Mouse (Mus musculus): ENCODE data around the gene Pde4d.

The Pde4d gene

GRCm38 (mm10) chr13:109915501-109915900 lies 1465.8 kb downstream of the Pde4d start:
- DNase-seq (ENCODE audit: low read depth, low spot score) = no peak

DNA sequence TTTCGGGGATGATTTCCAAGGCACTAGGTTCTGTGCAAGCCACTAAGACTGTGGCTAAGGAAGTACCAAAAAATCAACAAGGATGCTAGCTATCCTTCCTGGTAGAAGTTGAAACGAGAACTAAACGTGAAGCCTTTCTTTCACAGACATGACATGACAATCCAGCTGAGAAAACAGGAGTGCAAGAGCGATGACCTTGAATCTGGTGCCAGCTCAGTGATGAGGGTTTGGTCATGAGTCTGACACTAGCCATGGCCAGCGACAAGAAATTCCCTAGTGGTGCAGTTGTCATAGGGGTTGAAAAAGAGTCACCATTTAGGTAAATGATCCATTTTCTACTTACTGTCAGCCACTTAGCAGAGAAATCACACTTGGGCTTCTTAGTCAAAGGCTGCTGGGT lies 1466.2 kb downstream of the Pde4d start:
- DNase-seq (ENCODE audit: low read depth, low spot score) = no peak

DNA sequence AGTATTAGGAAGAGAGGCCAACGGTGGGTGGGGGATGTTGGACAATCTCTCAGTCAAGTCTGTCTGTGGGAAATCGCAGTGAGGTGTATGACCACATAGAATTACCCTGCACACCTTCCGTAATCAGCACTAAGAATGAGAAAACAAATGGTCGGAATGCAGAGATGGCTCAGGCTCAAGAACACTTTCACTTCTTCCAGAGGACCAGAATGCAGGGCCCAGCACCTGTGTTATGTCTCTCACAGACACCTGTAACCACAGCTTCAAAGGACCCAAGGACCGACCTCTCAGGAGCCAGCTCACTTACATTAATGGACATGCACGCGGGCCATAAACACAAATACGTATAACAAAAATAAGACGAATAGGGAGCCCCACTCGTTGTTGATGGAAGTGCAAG lies 1467.8 kb downstream of the Pde4d start:
- DNase-seq (ENCODE audit: low read depth, low spot score) = no peak

DNA sequence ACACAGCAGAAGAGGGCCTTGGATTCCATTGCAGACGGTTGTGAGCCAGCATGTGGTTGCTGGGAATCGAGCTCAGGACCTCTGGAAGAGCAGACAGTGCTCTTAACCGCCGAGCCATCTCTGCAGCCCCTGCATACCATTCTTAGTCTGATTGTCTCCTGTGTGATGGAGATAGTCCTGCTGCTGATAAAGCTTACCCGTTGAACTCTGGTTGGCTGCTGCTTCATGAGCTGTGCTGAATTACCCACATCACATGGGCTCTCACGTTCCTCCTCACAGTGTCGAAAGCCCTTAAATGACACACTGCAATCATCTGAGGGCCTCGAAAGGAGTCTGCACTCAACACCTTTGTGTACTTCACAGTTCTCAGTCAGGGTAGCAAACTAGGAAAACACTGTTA lies 1468.9 kb downstream of the Pde4d start:
- DNase-seq (ENCODE audit: low read depth, low spot score) = no peak

DNA sequence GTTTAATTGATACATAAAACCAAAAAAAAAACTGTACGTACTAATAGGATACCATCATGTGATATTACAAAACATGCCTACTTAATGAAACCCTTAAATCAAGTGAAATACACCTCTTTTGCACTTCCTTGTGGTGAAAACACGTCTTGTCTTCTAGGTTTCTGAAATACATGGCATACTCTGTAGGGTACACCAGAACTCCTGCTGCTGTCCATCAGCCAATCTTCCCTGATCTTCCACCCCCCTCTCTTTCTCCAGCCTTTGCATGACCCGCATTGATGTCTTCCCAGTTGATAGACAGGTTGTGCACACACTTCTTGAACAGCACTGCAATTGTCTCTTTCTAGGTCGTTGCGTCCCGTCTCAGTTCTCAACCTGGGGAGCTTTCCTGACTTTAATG lies 1470.5 kb downstream of the Pde4d start:
- no peak for DNase-seq (ENCODE audit: low read depth, low spot score)

- DNase-seq (ENCODE audit: low read depth, low spot score) = no peak
Measured at GRCm38 (mm10) chr13:109921336-109922038, 1471.7 kb downstream of the Pde4d start.

- DNase-seq (ENCODE audit: low read depth, low spot score) = peak; percentile 85
Measured at GRCm38 (mm10) chr13:109922228-109922627, 1472.5 kb downstream of the Pde4d start.

GRCm38 (mm10) chr13:109922782-109923181 lies 1473.0 kb downstream of the Pde4d start:
- DNase-seq (ENCODE audit: low read depth, low spot score) = no peak

DNA sequence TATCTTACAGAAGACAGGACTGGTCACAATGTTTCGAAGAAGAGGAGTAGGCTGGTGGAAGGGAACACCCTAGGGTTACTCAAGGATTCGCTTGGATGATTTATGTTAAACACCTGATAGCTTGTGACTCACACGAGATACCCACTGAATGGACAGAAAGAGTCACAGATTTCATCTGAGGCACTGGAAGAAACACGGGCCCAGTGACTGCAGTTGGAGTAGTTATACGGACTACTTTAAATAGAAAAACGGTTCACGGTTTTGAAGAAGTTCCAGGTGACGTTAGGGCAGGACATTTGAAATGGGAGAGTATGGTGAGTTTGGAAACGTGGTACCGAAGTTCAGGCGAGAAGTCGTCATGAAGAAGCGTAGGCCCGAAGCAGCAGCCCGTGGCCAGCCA lies 1475.0 kb downstream of the Pde4d start:
- DNase-seq (ENCODE audit: low read depth, low spot score) = no peak

GRCm38 (mm10) chr13:109926277-109926920 lies 1476.7 kb downstream of the Pde4d start:
- peak; percentile 74 for DNase-seq (ENCODE audit: low read depth, low spot score)

DNA sequence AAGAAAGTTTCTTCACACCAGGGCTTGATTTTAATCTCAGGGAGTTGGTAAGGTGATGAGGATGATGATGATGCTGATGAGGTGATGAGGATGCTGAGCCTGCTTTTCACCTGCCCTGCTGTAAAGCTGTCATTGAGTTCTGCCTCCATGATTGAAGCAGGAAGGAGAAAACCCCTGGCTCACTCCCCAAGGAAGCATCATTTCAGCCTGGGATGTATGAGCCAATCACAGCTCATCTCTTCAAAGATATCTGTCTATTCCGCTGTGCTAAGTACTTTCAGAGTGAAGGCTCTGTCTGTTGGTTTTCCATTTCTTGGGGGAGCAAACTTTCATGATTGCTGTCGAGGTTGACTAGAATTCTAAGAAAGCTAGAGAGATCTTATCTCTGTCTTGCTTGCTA lies 1478.0 kb downstream of the Pde4d start:
- DNase-seq (ENCODE audit: low read depth, low spot score) = no peak

- DNase-seq (ENCODE audit: low read depth, low spot score) = no peak
Measured at GRCm38 (mm10) chr13:109932688-109933087, 1482.9 kb downstream of the Pde4d start.

DNA sequence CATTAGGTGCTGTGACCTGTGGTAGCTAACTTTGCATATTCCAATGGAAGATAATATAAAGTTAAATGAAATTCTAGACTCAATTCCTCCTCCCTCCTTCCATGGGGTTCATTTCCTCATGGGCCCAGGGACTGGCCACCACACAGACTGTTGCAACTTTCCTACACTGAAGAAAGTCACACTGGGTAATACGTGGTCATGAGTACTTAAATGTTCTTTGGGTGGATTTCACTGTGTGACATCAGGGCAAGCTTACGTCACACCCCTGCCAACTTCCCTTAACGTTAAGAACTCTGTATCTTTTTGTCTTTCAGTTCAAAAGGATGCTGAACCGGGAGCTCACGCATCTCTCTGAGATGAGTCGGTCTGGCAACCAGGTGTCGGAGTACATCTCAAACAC lies 1483.8 kb downstream of the Pde4d start:
- DNase-seq (ENCODE audit: low read depth, low spot score) = no peak

DNA sequence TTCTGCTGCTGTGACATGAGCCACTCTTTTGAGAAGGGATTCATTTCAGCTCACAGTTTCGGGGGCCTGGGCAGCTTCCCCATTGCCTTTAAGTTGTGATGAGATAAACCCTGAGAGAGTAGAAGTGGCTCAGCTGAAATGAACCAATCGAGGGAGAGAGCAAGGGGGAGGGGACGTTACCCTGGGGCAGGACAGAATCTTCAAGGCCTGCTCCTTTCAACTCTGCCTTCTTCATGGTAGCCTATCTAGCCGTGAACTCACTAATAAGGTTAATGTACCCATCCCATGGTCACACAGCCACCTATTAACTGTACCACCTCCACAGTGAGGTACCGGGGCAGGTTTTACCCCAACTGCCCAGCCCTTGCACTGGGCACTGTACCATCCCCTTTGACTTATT lies 1487.1 kb downstream of the Pde4d start:
- no peak for DNase-seq (ENCODE audit: low read depth, low spot score)

DNA sequence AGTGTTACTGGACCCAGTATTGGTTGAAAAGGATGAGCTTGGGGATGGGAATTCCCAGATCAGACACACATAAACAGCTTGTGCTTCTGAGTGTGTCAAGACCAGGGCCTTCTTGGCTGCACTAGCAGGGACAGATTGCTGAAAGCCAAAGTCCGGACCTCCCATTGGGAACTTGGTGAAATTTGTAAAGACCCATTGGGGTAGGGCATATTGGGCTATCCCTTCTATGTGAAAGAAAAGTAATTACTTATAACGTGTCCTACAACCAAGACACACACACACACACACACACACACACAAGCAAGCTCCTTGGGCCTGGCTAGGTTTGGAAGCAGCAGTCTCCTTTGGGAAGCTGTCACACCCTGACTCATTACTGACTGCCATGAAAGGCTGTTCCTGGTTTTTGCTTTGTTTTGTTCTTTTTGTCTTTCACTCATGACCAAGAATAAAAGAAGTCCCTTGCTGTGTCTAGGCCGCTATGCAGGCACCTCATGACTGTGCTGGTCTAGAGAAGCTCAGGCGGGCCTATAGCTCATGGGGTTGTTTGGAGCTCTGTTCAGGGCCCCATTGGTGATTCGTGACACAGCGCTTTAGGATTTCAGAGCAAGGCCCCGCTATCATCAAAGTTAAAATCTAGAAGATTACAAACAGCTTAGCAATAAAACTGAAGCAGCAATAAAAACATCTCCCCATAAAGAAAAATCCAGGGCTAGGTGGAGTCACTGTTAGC lies 1495.2 kb downstream of the Pde4d start:
- no peak for DNase-seq (ENCODE audit: low read depth, low spot score)

GRCm38 (mm10) chr13:109951466-109951865 lies 1501.7 kb downstream of the Pde4d start:
- no peak for DNase-seq (ENCODE audit: low read depth, low spot score)

DNA sequence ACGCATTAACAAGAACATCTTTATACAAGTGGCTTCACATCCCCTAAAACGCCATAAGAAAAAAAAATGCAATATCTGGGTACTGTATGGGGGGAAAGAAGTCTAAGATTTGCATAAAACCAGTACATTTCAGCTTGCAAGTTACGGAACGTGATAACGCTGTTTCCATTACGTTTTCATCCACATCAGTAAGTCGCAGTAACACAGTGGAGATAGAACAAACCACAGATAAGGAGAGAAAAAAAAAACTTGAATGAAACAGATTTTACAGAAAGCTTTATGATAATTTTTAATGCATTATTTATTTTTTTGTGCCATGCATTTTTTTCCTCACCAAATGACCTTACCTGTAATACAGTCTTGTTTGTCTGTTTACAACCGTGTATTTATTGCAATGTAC lies 1504.4 kb downstream of the Pde4d start:
- DNase-seq (ENCODE audit: low read depth, low spot score) = no peak

DNA sequence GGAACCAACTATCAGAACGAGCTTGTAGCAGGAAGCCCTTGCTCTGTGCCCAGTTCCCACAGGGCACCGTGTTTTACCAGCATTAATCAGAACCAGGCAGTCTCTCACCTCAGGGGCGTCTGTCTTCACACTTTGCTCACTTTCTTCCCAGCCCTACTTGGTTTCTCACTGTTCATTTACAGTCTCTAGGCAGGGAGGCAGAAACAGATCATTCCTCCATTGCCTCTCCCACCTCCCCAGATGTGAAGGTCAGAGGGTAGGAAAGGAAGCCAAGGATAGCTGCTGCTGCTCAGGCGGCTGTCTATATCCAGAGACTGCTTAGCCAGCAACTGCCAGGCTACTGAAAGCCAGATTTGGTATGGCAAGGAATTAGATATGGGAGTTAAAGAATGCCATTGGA lies 1508.2 kb downstream of the Pde4d start:
- no peak for DNase-seq (ENCODE audit: low read depth, low spot score)

- no peak for DNase-seq (ENCODE audit: low read depth, low spot score)
Measured at GRCm38 (mm10) chr13:109982821-109983443, 1533.2 kb downstream of the Pde4d start.

GRCm38 (mm10) chr13:109985411-109985810 lies 1535.7 kb downstream of the Pde4d start:
- DNase-seq (ENCODE audit: low read depth, low spot score) = no peak

DNA sequence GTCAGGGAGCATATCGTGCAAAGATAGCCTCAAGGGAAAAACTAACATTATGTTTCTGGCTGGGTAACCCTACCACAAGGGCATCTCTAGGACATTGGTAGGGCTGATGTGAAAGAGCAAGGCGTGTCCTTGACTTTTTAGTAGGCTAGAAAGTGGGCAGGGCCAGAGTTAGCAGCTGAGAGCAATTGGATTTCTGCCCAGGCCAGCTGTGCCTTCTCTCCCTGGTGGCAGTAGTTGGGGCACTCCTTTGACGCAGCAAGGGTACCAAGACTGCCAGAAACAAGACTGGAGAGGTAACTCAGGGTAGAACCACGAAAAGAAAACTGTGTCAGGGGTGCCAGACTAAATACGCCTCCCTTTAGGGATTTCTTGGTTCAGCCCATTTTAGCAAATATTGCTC lies 1536.1 kb downstream of the Pde4d start:
- DNase-seq (ENCODE audit: low read depth, low spot score) = no peak

GRCm38 (mm10) chr13:109992775-109993505 lies 1543.2 kb downstream of the Pde4d start:
- DNase-seq (ENCODE audit: low read depth, low spot score) = no peak
